Mouse (Mus musculus) kidney, adult 2 months (tissue): Measurements from ENCODE around the gene Ift57. TPM values are rescaled to one million over a fixed set of nuclear protein-coding genes. Genes with fewer than 3 reads are reported as not detected.

Experiments
- DNase-seq: peaks from one replicate; pipeline ENCODE4 v3.0.0; 2021
- H3K27ac ChIP-seq: fragments of 200-500 bp; 2 replicates; pipeline ENCODE4 v1.5.1; 2012; ENCODE audit warnings: low read depth, low read length, control low read depth, inconsistent platforms; ENCODE audit not compliant: insufficient read depth
- H3K27me3 ChIP-seq: fragments of 200-500 bp; replicated peaks from 2 replicates; pipeline ENCODE4 v1.6.1; 2012; ENCODE audit warnings: mild to moderate bottlenecking, moderate library complexity, low read length, inconsistent platforms; ENCODE audit not compliant: control insufficient read depth, insufficient read depth
- H3K36me3 ChIP-seq: fragments of 200-500 bp; 2 replicates; pipeline ENCODE4 v1.6.1; 2012; ENCODE audit warnings: mild to moderate bottlenecking, moderate library complexity, low read length, inconsistent platforms; ENCODE audit not compliant: control insufficient read depth, insufficient read depth
- H3K4me1 ChIP-seq: fragments of 200-500 bp; 2 replicates; pipeline ENCODE4 v1.6.1; 2011; ENCODE audit warnings: low read length; ENCODE audit not compliant: control insufficient read depth, insufficient read depth
- H3K4me3 ChIP-seq: fragments of 200-500 bp; 2 replicates; pipeline ENCODE4 v1.5.1; 2011; ENCODE audit warnings: mild to moderate bottlenecking, low read depth, low read length, control low read depth; ENCODE audit not compliant: insufficient read depth
- CTCF ChIP-seq: fragments of 200-500 bp; conservative IDR thresholded peaks from 2 replicates; pipeline ENCODE4 v1.5.1; 2011; ENCODE audit warnings: low read depth, mild to moderate bottlenecking, control low read depth, low read length, moderate library complexity, mixed read lengths; ENCODE audit not compliant: insufficient read depth, insufficient read length
- POLR2A ChIP-seq: fragments of 200-500 bp; IDR thresholded peaks from one replicate; pipeline ENCODE4 v1.6.1; 2011; ENCODE audit warnings: low read depth, low read length, control low read depth
- WGBS: fragments of 180-500 bp; shearing (Covaris S2); methylation state at CpG from one replicate; pipeline ENCODE4 v1.1.7; 2018; 5-methylcytosine and 5-hydroxymethylcytosine counted together
- polyA plus RNA-seq: library from polyadenylated mRNA; depleted of rRNA; stranded (reverse); fragments of >200 nt; gene quantifications from 2 replicates; pipeline ENCODE4 v1.2.3, GENCODE M21; 2012

The Ift57 gene
- polyA plus RNA-seq, 1 experiment = 11.7 TPM

GRCm38 (mm10) chr16:49679666-49680065 lies 19.4 kb upstream of the Ift57 start:
- no peaks in the 10 kb centered on the region for H3K36me3 ChIP-seq
- DNase-seq = no peak
- H3K4me1 ChIP-seq = no peaks in the 10 kb centered on the region
- no peak overlapping the region for H3K27ac ChIP-seq
- no peaks in the 10 kb centered on the region for H3K27me3 ChIP-seq
- no peak for TF ChIP-seq POLR2A
- no peak for TF ChIP-seq CTCF
- no peak overlapping the region for H3K4me3 ChIP-seq
- 88% methylated on average over 6 of the region's 6 CpGs for WGBS

GRCm38 (mm10) chr16:49684961-49685360 lies 14.1 kb upstream of the Ift57 start:
- DNase-seq = no peak
- Histone ChIP-seq H3K27ac (no peak overlapping the region), H3K4me1 (no peaks in the 10 kb centered on the region), H3K4me3 (no peak overlapping the region), H3K36me3 (no peaks in the 10 kb centered on the region), H3K27me3 (no peaks in the 10 kb centered on the region)
- TF ChIP-seq CTCF (no peak), POLR2A (no peak)
- WGBS = 85% methylated on average over 4 of the region's 4 CpGs

- Histone ChIP-seq H3K27ac (no peak overlapping the region), H3K4me1 (no peaks in the 10 kb centered on the region), H3K4me3 (peak overlapping the region; percentile 68), H3K36me3 (no peaks in the 10 kb centered on the region; the same call in 1 of the 2 replicates), H3K27me3 (no peaks in the 10 kb centered on the region)
- no peak for DNase-seq
- no peak for TF ChIP-seq POLR2A
- no peak for TF ChIP-seq CTCF
- 31% methylated on average over 5 of the region's 5 CpGs for WGBS
Observed at GRCm38 (mm10) chr16:49699821-49700220, 788 bp downstream of the Ift57 start.

GRCm38 (mm10) chr16:49708074-49708473 lies 9.0 kb downstream of the Ift57 start:
- H3K27ac ChIP-seq = no peak overlapping the region
- TF ChIP-seq POLR2A = no peak
- TF ChIP-seq CTCF = no peak

GRCm38 (mm10) chr16:49710188-49710587 lies 11.2 kb downstream of the Ift57 start:
- TF ChIP-seq POLR2A (no peak), CTCF (no peak)
- WGBS = 69% methylated on average over 3 of the region's 3 CpGs
- Histone ChIP-seq H3K27ac (no peak overlapping the region), H3K36me3 (no peaks in the 10 kb centered on the region), H3K4me3 (no peak overlapping the region), H3K27me3 (no peaks in the 10 kb centered on the region), H3K4me1 (no peaks in the 10 kb centered on the region)
- DNase-seq = peak; percentile 12

More at GRCm38 (mm10) chr16:49708074-49708473, 9.0 kb downstream of the Ift57 start:
- Histone ChIP-seq H3K27me3 (no peaks in the 10 kb centered on the region), H3K36me3 (no peaks in the 10 kb centered on the region; the same call in 1 of the 2 replicates), H3K4me3 (no peak overlapping the region), H3K4me1 (no peaks in the 10 kb centered on the region)
- 53% methylated on average over 1 of the region's 1 CpGs for WGBS
- no peak for DNase-seq

- 92% methylated on average over 3 of the region's 3 CpGs for WGBS
- Histone ChIP-seq H3K36me3 (no peaks in the 10 kb centered on the region), H3K4me1 (no peaks in the 10 kb centered on the region), H3K27ac (no peak overlapping the region), H3K27me3 (no peaks in the 10 kb centered on the region), H3K4me3 (no peak overlapping the region)
- no peak for DNase-seq
- TF ChIP-seq POLR2A (no peak), CTCF (no peak)
Observed at GRCm38 (mm10) chr16:49713302-49713701, 14.3 kb downstream of the Ift57 start.

GRCm38 (mm10) chr16:49720671-49721070 lies 21.6 kb downstream of the Ift57 start:
- Histone ChIP-seq H3K4me3 (no peak overlapping the region), H3K27me3 (no peaks in the 10 kb centered on the region), H3K4me1 (no peaks in the 10 kb centered on the region), H3K27ac (no peak overlapping the region), H3K36me3 (no peaks in the 10 kb centered on the region)
- DNase-seq = no peak
- TF ChIP-seq CTCF = no peak
- TF ChIP-seq POLR2A = no peak
- WGBS = 74% methylated on average over 2 of the region's 2 CpGs

GRCm38 (mm10) chr16:49721678-49722077 lies 22.6 kb downstream of the Ift57 start:
- Histone ChIP-seq H3K4me1 (no peaks in the 10 kb centered on the region), H3K27ac (no peak overlapping the region), H3K27me3 (no peaks in the 10 kb centered on the region), H3K36me3 (no peaks in the 10 kb centered on the region), H3K4me3 (no peak overlapping the region)
- WGBS = 48% methylated on average over 5 of the region's 5 CpGs
- peak; percentile 10 for DNase-seq
- TF ChIP-seq CTCF = no peak
- no peak for TF ChIP-seq POLR2A
